Mouse (Mus musculus) left cerebral cortex, adult 2 months (tissue): Measurements from ENCODE around the gene Tubb4a. TPM values are rescaled to one million over a fixed set of nuclear protein-coding genes. Genes with fewer than 3 reads are reported as not detected.

Source experiments
- DNase-seq, 2 experiments: peaks; one replicate each; pipeline ENCODE4 v3.0.0; 2021 to 2022; ENCODE audit warnings: low spot score in 2 of 2, mixed read lengths in 1 of 2; ENCODE audit errors: extremely low spot score in 1 of 2
- H3K27ac ChIP-seq: fragments of 200-600 bp; 2 replicates; pipeline ENCODE4 v1.8.1; 2022
- H3K4me3 ChIP-seq: fragments of 200-600 bp; 2 replicates; pipeline ENCODE4 v1.8.1; 2022
- CTCF ChIP-seq: fragments of 200-600 bp; IDR thresholded peaks from 2 replicates; pipeline ENCODE4 v1.8.1; 2022; ENCODE audit warnings: antibody characterized with exemption, mild to moderate bottlenecking, moderate library complexity
- intact Hi-C: fragments of 180-260 bp; cut with DNase I; formaldehyde crosslinking; loops from one replicate; pipeline ENCODE4 v1.15.1; 2025
- total RNA-seq, 2 experiments: library from RNA; stranded (reverse); gene quantifications; 2 replicates each; pipeline ENCODE4 v1.2.3; 2021

Gene Tubb4a
- total RNA-seq, 2 experiments from 2014 or later, result 584 to 587 TPM

DNA sequence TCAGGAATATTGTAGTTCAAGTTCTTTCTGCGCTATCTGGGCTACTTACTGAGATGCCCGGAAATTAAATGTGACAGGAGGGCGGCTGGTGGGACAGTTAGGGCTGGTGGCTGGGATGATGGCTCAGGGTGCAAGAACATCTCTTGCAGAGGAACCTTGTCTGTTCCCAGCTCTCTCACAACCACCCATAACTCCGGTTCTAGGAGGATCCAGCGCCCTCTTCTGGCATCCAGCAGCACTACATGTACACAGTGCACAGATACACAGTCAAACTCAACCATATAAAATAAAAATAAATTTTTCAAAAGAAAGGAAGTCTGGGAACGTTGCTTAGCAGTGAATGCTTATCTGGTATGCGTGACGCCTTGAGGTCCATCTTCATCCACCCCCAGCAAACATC lies 48.6 kb downstream of the Tubb4a start:
- no peak overlapping the region for H3K4me3 ChIP-seq
- no peak overlapping the region for H3K27ac ChIP-seq
- no peak for DNase-seq
- intact Hi-C loops, result no loop called here
- peak; percentile 17 for TF ChIP-seq CTCF

DNA sequence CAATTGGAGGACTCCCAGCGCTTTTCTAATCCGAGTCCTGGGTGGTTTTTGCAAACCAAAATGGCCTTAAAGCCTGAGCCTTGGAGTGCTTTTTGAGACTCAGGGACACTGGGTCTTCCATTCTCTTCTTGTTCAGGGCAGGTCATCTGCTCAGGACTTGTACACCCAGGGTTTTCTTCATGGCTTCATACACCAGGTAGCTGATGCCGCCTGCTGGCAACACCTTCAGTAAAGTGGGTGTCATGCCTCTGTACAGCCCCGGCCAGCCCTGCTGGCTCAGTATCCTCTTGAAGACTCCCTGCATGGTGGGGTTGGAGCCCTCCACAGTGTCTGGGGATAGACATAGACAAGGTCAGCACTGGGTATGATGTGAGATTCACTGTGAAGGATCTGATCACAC lies 54.7 kb downstream of the Tubb4a start:
- TF ChIP-seq CTCF, result no peak
- peak overlapping the region; percentile 89 for H3K27ac ChIP-seq
- no peak for DNase-seq
- no peak overlapping the region for H3K4me3 ChIP-seq
- intact Hi-C loops, result loop anchor here (1.0 to 2.0 kb wide), 2 partner anchors 27 to 42 kb away; partner anchors contain the start of gene Clpp

DNA sequence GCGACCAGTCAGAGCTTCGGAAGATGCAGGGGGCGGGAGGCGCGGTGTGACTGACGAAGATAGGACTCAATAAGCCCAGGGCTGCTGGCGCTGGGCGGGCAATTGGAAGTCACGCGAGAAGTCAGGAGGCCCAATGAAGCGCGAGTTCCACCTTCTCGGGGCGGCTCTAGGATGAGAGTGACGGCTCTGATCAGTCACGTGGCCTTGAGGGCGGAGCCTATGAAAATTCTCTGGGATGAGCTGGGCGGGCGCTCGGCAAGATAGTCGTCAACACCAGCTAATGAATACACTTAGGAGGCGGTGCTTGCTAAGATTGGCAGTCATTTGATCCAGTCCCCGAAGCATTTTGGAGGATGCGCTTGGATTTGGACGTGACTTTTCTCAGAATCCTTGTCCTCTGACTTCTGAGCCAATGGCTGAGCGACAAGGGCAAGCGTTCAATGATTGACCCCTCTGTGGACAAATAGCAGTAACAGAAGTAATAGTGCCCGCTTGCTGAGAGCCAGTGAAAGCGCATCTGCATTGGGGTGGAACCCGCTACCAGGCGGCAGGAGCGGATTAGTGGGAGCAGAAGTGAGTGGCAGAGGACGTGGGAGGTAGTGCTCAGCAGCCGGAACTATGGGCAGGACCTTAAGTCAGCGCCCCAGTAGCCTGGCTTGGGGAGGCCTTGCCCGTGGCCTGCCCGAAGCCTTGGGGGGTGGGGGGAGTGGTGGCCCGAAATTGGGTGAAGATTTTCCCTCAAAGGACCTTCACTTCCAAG lies 55.7 kb downstream of the Tubb4a start:
- DNase-seq, result peak; percentile 98 to 100
- intact Hi-C loops, result loop anchor here (1.0 to 2.0 kb wide), 3 partner anchors 21 to 41 kb away; partner anchors contain the start of genes Clpp, Gm17949 and Gtf2f1
- no peak; the same call in 1 of the 2 replicates for TF ChIP-seq CTCF
- Histone ChIP-seq H3K4me3 (peak overlapping the region; percentile 48), H3K27ac (peak overlapping the region; percentile 89)

GRCm38 (mm10) chr17:57030931-57031660 lies 56.5 kb downstream of the Tubb4a start, which contains the start of gene Khsrp:
TSS of gene Khsrp (minus strand) at chr17:57031522.
- intact Hi-C loops, result loop anchor here (1.0 kb wide), 1 partner anchor 20 kb away; the partner anchor contains the start of genes Gm17949 and Gtf2f1
- no peak for TF ChIP-seq CTCF
- Histone ChIP-seq H3K4me3 (peak within 1 kb of the TSS; percentile 63), H3K27ac (peak within 1 kb of the TSS; percentile 89)
- DNase-seq, result peak; percentile 46 to 55

Other genes starting within 250 kb of the Tubb4a start
- gene Acsbg2, start 213.3 kb downstream of the Tubb4a start, total RNA-seq, result not detected
- gene 1700061G19Rik, start 212.3 kb downstream of the Tubb4a start, total RNA-seq, result not detected
- gene Mllt1, start 152.4 kb downstream of the Tubb4a start, total RNA-seq, result 10 to 100 TPM; 80.8 to 87.6 TPM
- not detected for gene Acer1, start 105.7 kb downstream of the Tubb4a start, total RNA-seq
- gene Clpp, start 97.5 kb downstream of the Tubb4a start, total RNA-seq, result 10 to 100 TPM; 62.4 to 64.7 TPM
- 10 to 100 TPM; 22.8 to 26.9 TPM for gene Alkbh7, start 90.4 kb downstream of the Tubb4a start, total RNA-seq
- gene Pspn, start 87.8 kb downstream of the Tubb4a start, total RNA-seq, result not detected
- 10 to 100 TPM; 61.0 to 61.2 TPM for gene Gtf2f1, start 76.5 kb downstream of the Tubb4a start, total RNA-seq
- under 1 TPM in 1 of 2 experiments, not detected in 1; 0.49 TPM for gene Gm17949, start 76.3 kb downstream of the Tubb4a start, total RNA-seq
- gene Khsrp, start 56.3 kb downstream of the Tubb4a start, total RNA-seq, result 100 to 1,000 TPM; 107 to 110 TPM
- gene Slc25a41, start 46.1 kb downstream of the Tubb4a start, total RNA-seq, result not detected
- gene Crb3, start 28.7 kb downstream of the Tubb4a start, total RNA-seq, result under 1 TPM in 1 of 2 experiments, not detected in 1; 0.77 TPM
- gene Slc25a23, start 27.9 kb downstream of the Tubb4a start, total RNA-seq, result 100 to 1,000 TPM; 322 to 366 TPM
- gene Dennd1c, start 9.3 kb downstream of the Tubb4a start, total RNA-seq, result 1 to 10 TPM; 1.0 to 1.5 TPM
- under 1 TPM; 0.27 to 0.44 TPM for gene Tnfsf9, start 17.5 kb upstream of the Tubb4a start, total RNA-seq
- under 1 TPM in 1 of 2 experiments, not detected in 1; 0.58 TPM for gene Cd70, start 62.0 kb upstream of the Tubb4a start, total RNA-seq
- gene Tnfsf14, start 106.4 kb upstream of the Tubb4a start, total RNA-seq, result not detected
- under 1 TPM; 0.29 to 0.42 TPM for gene C3, start 140.4 kb upstream of the Tubb4a start, total RNA-seq
- gene Gpr108, start 160.7 kb upstream of the Tubb4a start, total RNA-seq, result 10 to 100 TPM; 24.4 to 24.7 TPM
- 10 to 100 TPM in 1 of 2 experiments, 1 to 10 TPM in 1; 9.9 to 10.5 TPM for gene Trip10, start 161.7 kb upstream of the Tubb4a start, total RNA-seq
- gene Vav1, start 191.3 kb upstream of the Tubb4a start, total RNA-seq, result 1 to 10 TPM; 3.1 to 3.5 TPM